Mouse (Mus musculus): Measurements from ENCODE around the gene Ces4a.
"Not testable (repeated sequence)": the region's sequence is repeated elsewhere in the genome, so short reads cannot be mapped to it uniquely, and the experiment has no call there.

Gene Ces4a

DNA sequence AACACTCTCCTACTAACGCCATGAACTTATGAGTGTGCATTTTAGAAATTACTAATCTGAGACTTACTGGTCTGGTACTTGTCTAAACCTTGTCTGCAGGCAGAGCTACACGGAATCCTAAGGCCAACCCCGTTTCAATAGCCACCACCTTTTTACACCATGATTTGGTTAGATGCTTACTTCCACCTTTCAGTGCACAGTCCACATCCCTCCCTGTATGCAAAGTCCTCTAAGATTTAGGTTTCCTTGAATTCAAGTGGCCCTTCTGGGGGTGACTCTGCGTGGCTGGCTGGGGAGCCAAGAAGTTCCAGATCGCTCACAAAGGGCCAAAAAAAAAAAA, 38.4 kb downstream of the Ces4a start:
- no peak for DNase-seq (ENCODE audit: low spot score)

DNA sequence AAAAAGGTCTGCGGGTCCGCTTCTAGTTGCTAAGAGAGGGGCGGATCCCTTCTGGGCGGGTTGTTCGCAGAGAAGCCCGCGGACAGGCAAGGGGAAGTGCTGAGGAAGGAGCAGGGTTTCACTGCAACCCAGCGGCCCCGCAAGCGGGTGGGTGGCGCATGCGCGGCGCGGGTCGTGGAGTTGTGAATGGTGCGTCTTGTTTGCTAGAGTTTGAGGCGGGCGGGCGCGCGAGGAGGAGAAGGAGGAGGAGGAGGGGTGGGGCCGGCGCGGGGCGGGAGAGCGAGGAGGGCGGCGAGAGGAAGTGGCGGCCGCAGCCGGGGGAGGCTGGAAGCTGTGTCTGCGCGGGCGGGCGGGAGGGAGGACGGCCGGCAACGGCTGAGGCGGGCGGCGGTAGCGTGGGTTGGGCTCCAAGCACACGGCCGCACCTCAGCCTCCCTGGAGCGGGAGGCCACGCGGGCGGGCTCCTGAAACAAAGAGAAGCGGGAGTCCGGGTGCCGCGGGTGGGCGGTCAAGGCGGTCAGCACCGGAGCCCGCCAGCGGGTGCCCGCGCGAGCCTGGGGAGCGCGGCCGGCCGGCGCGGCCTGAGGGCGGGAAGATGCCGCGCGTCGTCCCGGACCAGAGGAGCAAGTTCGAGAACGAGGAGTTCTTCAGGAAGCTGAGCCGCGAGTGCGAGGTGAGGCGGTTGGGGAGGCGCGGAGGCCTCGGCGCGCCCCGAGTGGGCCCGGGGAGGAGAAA, 38.9 kb downstream of the Ces4a start, which contains the start of gene Cbfb:
TSS of gene Cbfb (plus strand) at position 294 of the 735 bp plus-strand sequence.
- peak; percentile 81 for DNase-seq (ENCODE audit: low spot score)

GRCm38 (mm10) chr8:105171116-105172002, 39.8 kb downstream of the Ces4a start:
- DNase-seq (ENCODE audit: low spot score): peak; percentile 27

DNA sequence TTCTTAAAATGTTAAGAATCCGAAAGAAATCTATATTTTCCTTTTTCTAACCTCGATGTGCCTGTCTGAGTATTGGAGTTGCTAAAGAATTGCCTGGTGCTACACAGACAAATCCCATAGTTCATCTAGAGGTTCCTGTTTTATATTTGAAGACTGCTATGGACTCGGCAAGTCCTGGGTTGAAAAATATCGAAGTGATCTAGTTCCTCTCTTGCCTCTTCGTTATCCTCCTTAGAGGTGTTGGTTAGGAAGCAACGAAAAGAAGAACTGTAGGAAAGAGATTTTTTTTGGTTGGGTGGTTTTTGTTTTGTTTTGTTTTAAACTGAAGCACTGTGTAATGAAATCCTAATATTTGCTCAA, 40.4 kb downstream of the Ces4a start:
- DNase-seq (ENCODE audit: low spot score): no peak

DNA sequence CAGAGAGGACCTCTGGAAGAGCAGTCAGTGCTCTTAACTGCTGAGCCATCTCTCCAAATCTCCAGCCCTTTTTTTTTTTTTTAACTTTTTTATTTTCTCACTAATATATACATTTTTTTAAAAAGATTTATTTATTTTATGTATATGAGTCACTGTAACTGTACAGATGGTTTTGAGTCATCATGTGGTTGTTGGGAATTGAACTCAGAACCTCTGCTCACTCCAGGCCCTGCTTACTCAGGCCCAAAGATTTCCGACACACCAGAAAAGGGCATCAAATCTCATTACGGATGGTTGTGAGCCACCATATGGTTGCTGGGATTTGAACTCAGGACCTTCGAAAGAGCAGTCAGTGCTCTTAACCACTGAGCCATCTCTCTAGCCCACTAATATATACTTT, 43.7 kb downstream of the Ces4a start:
- not testable (repeated sequence) for DNase-seq (ENCODE audit: low spot score)

GRCm38 (mm10) chr8:105178211-105178800, 46.7 kb downstream of the Ces4a start:
- DNase-seq (ENCODE audit: low spot score): no peak

DNA sequence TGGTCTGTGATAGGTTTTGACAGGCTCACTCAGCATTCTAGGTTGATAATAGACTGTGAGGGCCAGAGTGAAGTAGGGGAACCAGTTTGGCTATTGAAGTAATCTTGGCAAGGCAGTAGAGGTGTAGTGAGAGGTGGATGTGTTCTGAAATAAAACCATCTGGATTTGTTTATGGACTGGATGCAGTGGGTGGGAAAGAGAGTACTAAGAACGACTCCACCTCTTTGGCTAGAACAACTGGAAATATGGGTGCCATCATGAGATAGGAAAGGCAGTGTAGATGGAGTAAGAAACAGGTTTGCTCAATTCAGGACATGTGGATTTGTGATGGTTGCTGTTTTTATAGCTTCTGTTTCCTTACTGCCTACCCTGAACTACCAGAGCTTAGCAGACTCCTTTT, 50.6 kb downstream of the Ces4a start:
- no peak for DNase-seq (ENCODE audit: low spot score)

DNA sequence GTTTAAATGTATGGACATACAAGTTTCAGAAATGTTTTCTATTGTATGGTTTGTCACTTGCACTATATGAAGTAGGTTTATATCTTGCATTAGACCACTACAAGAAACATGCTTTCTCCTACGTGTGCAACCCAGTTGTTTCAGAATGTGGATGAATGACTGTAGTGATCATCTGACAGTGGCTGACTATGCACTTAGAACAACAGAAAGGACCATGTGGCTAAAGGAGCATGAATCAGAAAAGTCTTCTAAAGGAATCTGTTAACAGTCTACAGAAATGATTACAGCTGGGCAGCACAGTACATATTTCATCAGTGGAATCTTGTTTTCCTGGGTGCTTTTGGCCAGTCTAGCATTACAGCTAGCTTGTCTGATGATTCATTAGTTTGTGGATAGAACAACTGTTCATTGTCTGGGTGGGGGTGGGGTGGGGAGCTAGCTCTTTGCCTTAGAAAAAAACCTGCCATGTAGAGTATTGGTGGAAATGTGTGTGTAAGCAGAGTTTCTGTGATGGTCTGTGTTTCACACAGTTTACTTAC, 54.9 kb downstream of the Ces4a start:
- no peak for DNase-seq (ENCODE audit: low spot score)

DNA sequence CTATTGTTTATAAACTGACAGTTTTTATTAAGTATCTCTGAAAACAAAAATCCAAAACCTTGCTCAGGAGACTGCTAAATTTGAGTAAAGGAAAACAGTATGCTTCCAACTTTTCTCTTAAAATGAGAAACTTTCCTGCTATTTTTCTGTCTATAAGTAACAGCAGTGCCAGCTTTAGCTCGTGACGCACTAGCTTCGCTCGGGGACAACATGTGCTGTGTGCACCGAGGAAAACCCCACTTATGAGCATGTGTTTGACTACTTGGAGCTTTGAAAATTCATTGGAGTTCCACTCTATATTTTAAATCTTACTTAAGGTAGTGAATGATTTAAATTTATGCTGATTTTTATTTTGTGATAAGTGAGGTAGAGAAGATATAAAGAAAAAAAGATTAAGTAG, 60.6 kb downstream of the Ces4a start:
- DNase-seq (ENCODE audit: low spot score): no peak

Measured in spleen, adult 12 weeks (tissue).